Mouse (Mus musculus) sigmoid colon, adult 10 weeks (tissue): ENCODE data around the gene Tex28. TPM values are rescaled to one million over a fixed set of nuclear protein-coding genes. Genes with fewer than 3 reads are reported as not detected.

Source experiments
- polyA plus RNA-seq: library from polyadenylated mRNA; stranded (reverse); fragments of 350-450 nt; fragmentation: Illumina TruSeq; extraction: RNeasy Lipid Tissue Mini Kit (QIAGEN cat#74804); gene quantifications from one replicate; pipeline ENCODE4 v1.2.3, GENCODE M21; 2014; ENCODE audit warnings: low read depth, low replicate concordance

The Tex28 gene
- not detected for polyA plus RNA-seq

GRCm38 (mm10) chrX:74167738-74168137 lies at the start of gene Tex28:
TSS of gene Tex28 (minus strand) at chrX:74167838.

DNA sequence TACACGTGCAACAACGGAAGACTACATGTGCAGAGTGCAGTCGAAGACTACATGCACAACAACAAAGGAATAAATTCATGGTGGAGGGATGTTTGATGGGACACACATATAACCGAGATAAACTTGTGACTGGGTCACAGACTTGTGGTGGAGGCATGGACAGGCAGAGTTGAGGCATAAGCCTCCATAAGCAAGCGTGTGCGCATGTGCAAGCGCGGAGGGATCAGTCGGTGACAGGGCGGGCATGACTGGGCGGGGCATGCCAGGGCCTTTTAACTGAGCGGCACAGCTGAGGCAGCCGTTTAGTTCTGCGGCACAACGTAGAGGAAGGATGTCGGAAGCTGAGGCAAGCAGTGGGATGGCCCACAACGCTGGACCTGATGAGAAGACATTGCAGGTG lies 9.3 kb upstream of the Tex28 start, which contains the start of gene Tktl1:
Gene Tktl1 (plus strand): TSS at position 301 of the 400 bp plus-strand sequence.

GRCm38 (mm10) chrX:74135263-74135662 lies 32.4 kb downstream of the Tex28 start, which contains the start of gene Mecp2:
TSS of gene Mecp2 (minus strand) at chrX:74135363.

GRCm38 (mm10) chrX:74127164-74127563 lies 40.5 kb downstream of the Tex28 start, which contains the start of gene Opn1mw:
TSS of gene Opn1mw (plus strand) at chrX:74127464.

Other genes starting within 250 kb of the Tex28 start
- 1.9 TPM for gene Arhgap4, start 246.0 kb downstream of the Tex28 start, polyA plus RNA-seq
- gene Naa10, start 245.9 kb downstream of the Tex28 start, polyA plus RNA-seq, result 8.7 TPM
- gene Renbp, start 237.0 kb downstream of the Tex28 start, polyA plus RNA-seq, result 0.63 TPM
- 30.6 TPM for gene Hcfc1, start 201.5 kb downstream of the Tex28 start, polyA plus RNA-seq
- 39.7 TPM for gene Irak1, start 143.9 kb downstream of the Tex28 start, polyA plus RNA-seq
- gene Opn1mw, start 40.4 kb downstream of the Tex28 start, polyA plus RNA-seq, result not detected
- gene Mecp2, start 32.5 kb downstream of the Tex28 start, polyA plus RNA-seq, result 18.2 TPM
- gene Tktl1, start 9.4 kb upstream of the Tex28 start, polyA plus RNA-seq, result not detected
- 96.7 TPM for gene Flna, start 82.0 kb upstream of the Tex28 start, polyA plus RNA-seq
- 42.5 TPM for gene Emd, start 86.8 kb upstream of the Tex28 start, polyA plus RNA-seq
- 1,296 TPM for gene Rpl10, start 103.0 kb upstream of the Tex28 start, polyA plus RNA-seq
- gene Taz, start 114.1 kb upstream of the Tex28 start, polyA plus RNA-seq, result 77.7 TPM
- gene Dnase1l1, start 114.5 kb upstream of the Tex28 start, polyA plus RNA-seq, result 53.1 TPM
- 145 TPM for gene Atp6ap1, start 129.3 kb upstream of the Tex28 start, polyA plus RNA-seq
- gene Gdi1, start 137.2 kb upstream of the Tex28 start, polyA plus RNA-seq, result 117 TPM
- 12.3 TPM for gene Fam50a, start 145.2 kb upstream of the Tex28 start, polyA plus RNA-seq
- 1.0 TPM for gene Plxna3, start 161.2 kb upstream of the Tex28 start, polyA plus RNA-seq
- 10.0 TPM for gene Lage3, start 185.8 kb upstream of the Tex28 start, polyA plus RNA-seq
- 35.8 TPM for gene Ubl4a, start 205.4 kb upstream of the Tex28 start, polyA plus RNA-seq
- gene Slc10a3, start 205.5 kb upstream of the Tex28 start, polyA plus RNA-seq, result 10.3 TPM
- gene Fam3a, start 225.4 kb upstream of the Tex28 start, polyA plus RNA-seq, result 12.5 TPM
- 47.1 TPM for gene Ikbkg, start 225.5 kb upstream of the Tex28 start, polyA plus RNA-seq